8 mouse cellular contexts compared by ENCODE assay signal in the genomic region with DNA sequence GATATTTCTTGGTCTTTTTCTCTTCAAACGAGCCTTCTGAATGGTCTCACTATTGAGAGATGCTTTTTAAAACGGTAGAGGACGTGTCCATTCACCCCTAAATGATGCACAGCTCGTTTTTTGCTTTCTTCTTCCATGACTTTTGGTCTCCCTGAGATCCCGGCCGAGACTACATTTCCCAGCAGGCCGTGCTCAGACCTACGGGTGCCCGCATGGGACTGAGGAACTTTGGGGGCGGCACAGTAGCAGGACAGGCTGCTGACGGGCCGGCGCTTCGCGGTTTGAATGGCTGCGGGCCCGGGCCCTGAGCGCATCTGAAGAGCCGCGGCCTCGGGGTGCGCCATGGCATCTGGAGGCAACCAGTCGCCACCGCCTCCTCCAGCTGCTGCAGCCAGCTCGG. TPM values are rescaled to one million over a fixed set of nuclear protein-coding genes. Genes with fewer than 3 reads are reported as not detected.
DNase-seq lines count a peak whose midpoint lies in the region; ATAC-seq lines count a peak whose summit lies in the region.

A gene (plus strand): TSS at position 224 of the 400 bp plus-strand sequence.

- peak within 1 kb of the TSS; percentile 71 for H3K4me3 ChIP-seq in brown adipose tissue, adult 24 weeks (ENCODE audit: insufficient read depth, low read depth, low read length)
- H3K4me3 ChIP-seq in heart, embryonic 13.5 days, result peak within 1 kb of the TSS; percentile 83
- H3K4me3 ChIP-seq in liver, embryonic 12.5 days, result peak within 1 kb of the TSS; percentile 91
- peak within 1 kb of the TSS; percentile 89 for H3K4me3 ChIP-seq in stomach, embryonic 15.5 days (replicated peaks)

- H3K9me3 ChIP-seq in heart, embryonic 13.5 days, result no peaks in the 10 kb centered on the region
- no peaks in the 10 kb centered on the region for H3K9me3 ChIP-seq in liver, embryonic 12.5 days (replicated peaks)
- no peaks in the 10 kb centered on the region for H3K9me3 ChIP-seq in stomach, embryonic 15.5 days

- H3K4me1 ChIP-seq in brown adipose tissue, adult 24 weeks (ENCODE audit: control insufficient read depth, insufficient read depth, insufficient read length, low read length), result peaks cover 5% of the 10 kb centered on the region
- peaks cover 28% of the 10 kb centered on the region for H3K4me1 ChIP-seq in heart, embryonic 13.5 days
- peaks cover 28% of the 10 kb centered on the region for H3K4me1 ChIP-seq in liver, embryonic 12.5 days
- peaks cover 4% of the 10 kb centered on the region; the same call in 1 of the 2 replicates for H3K4me1 ChIP-seq in stomach, embryonic 15.5 days

- peak within 1 kb of the TSS; percentile 87 for H3K9ac ChIP-seq in heart, embryonic 13.5 days
- peak within 1 kb of the TSS; percentile 89 for H3K9ac ChIP-seq in liver, embryonic 12.5 days
- peak within 1 kb of the TSS; percentile 67 for H3K9ac ChIP-seq in stomach, embryonic 15.5 days

- H3K4me2 ChIP-seq in heart, embryonic 13.5 days, result peak within 1 kb of the TSS; percentile 85
- H3K4me2 ChIP-seq in liver, embryonic 12.5 days, result peak within 1 kb of the TSS; percentile 81
- peak within 1 kb of the TSS; percentile 64 for H3K4me2 ChIP-seq in stomach, embryonic 15.5 days

- no peaks in the 10 kb centered on the region for H3K27me3 ChIP-seq in heart, embryonic 13.5 days (replicated peaks)
- H3K27me3 ChIP-seq in liver, embryonic 12.5 days (replicated peaks), result no peaks in the 10 kb centered on the region
- H3K27me3 ChIP-seq in stomach, embryonic 15.5 days (replicated peaks), result no peaks in the 10 kb centered on the region

- peaks cover 11% of the 10 kb centered on the region; the same call in 1 of the 2 replicates for H3K36me3 ChIP-seq in heart, embryonic 13.5 days
- no peaks in the 10 kb centered on the region for H3K36me3 ChIP-seq in liver, embryonic 12.5 days
- H3K36me3 ChIP-seq in stomach, embryonic 15.5 days, result no peaks in the 10 kb centered on the region

- peak; percentile 94 for DNase-seq in CD4-positive, CD25-positive, alpha-beta regulatory T cell, adult 2 months (ENCODE audit: low read depth, low spot score)
- DNase-seq in fat pad, adult 2 months (ENCODE audit: extremely low read depth, low read depth, low spot score), result peak; percentile 46
- peak; percentile 96 for DNase-seq in kidney, postnatal 10 days
- peak; percentile 91 to 93 for DNase-seq in natural killer cell, adult 2 months (ENCODE audit: low spot score in 2 of 2)

- ATAC-seq in heart, embryonic 13.5 days (ENCODE audit: extremely low read depth, insufficient number of reproducible peaks, low FRiP score, low TSS enrichment), result peak; percentile 93
- peak; percentile 95 for ATAC-seq in liver, embryonic 12.5 days
- peak; percentile 95 for ATAC-seq in stomach, embryonic 15.5 days (ENCODE audit: insufficient read depth, low FRiP score, low read depth)

- under 1% methylated on average over 25 of the region's 25 CpGs for WGBS in heart, embryonic 13.5 days
- WGBS in liver, embryonic 12.5 days (ENCODE audit: insufficient replicate concordance), result 1% methylated on average over 25 of the region's 25 CpGs
- under 1% methylated on average over 25 of the region's 25 CpGs for WGBS in stomach, embryonic 15.5 days

- H3K27ac ChIP-seq in brown adipose tissue, adult 24 weeks (replicated peaks; ENCODE audit: low read depth, low read length), result peak within 1 kb of the TSS; percentile 31; the same call in 1 of the 2 replicates
- peak within 1 kb of the TSS; percentile 82 for H3K27ac ChIP-seq in heart, embryonic 13.5 days (replicated peaks)
- H3K27ac ChIP-seq in liver, embryonic 12.5 days, result peak within 1 kb of the TSS; percentile 91
- peak within 1 kb of the TSS; percentile 80 for H3K27ac ChIP-seq in stomach, embryonic 15.5 days

RNA-seq across cellular contexts. Expression of the gene that starts here (rescaled TPM):
- 17.8 and 35.9 TPM in 2 replicates for polyA plus RNA-seq in brown adipose tissue, adult 24 weeks (2012; ENCODE audit: insufficient read depth, insufficient read length, missing spikeins)
- polyA plus RNA-seq in heart, embryonic 13.5 days (2015; fragmentation: Nextera tagmentation; extraction: Ambion mirVana), result 14.3 and 14.4 TPM in 2 replicates
- polyA plus RNA-seq in liver, embryonic 12.5 days (2016; fragmentation: Nextera tagmentation; extraction: Ambion mirVana), result 9.1 and 9.4 TPM in 2 replicates
- polyA plus RNA-seq in stomach, embryonic 15.5 days (2015; fragmentation: Nextera tagmentation; extraction: Ambion mirVana), result 14.8 and 17.2 TPM in 2 replicates

Comparison
In these comparisons a context has a peak if more than half of its experiments do, and no peak if none do; other contexts are left out.
1. Peak in every context shown above with its lines: DNase-seq, ATAC-seq, H3K4me3 ChIP-seq and H3K27ac ChIP-seq.
2. DNase-seq: peak in every context shown above with its lines; median percentile 96 in kidney, postnatal 10 days; 94 in CD4-positive, CD25-positive, alpha-beta regulatory T cell, adult 2 months; 92 in natural killer cell, adult 2 months; 46 in fat pad, adult 2 months.
3. H3K27ac ChIP-seq: peak in every context shown above with its lines; median percentile 91 in liver, embryonic 12.5 days; 82 in heart, embryonic 13.5 days; 80 in stomach, embryonic 15.5 days; 31 in brown adipose tissue, adult 24 weeks.